Mouse (Mus musculus): ENCODE measurements at regions not wholly inside any gene's neighbourhood (a gene's known extent, or its start where the extent isn't known, plus 50 kb on each side); places are given as distances from the start of the nearest gene placed in this dataset.

DNA sequence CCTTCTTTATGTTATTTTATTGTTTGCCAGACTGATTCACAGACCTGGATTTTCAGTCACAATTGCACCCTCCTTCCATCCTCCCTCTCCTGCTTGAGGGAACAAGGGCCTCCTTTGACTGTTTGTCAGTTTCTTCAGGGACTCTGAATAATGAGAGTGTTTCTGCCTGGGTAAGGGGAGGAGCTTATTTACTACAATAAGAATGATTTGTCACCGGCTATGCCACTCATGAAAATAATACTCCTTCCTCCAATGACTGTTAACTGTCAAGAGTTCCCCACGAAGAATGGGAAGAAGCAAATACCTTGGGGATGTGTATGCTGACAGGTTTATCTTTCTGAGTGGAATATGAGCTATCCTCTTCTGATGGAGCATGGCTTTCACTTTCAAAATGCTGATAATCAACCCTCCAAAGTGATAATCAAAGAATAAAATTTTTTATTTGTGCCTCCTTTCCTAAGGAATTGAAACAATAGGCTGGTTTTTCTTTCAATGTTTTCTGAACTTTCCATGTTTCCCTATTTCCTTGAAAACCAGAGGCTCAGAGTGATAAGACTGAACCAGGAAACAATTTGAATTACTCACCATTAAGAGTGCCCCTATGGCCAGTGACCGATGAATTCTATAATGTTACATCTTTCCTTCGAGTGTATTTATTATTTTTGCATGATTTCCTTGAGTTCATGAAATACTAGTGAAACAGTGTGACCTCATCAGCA is 269.3 kb upstream of the Klf6 start:
- TF ChIP-seq CTCF (IDR thresholded peaks at IDR 0.05; ENCODE audit: low read depth, low read length) (no peak), POLR2A (IDR thresholded peaks at IDR 0.05; ENCODE audit: borderline replicate concordance, low read depth, low read length) (no peak)

All from bone marrow macrophage, adult 2 months (primary cell).